Mouse (Mus musculus): Measurements from ENCODE around the gene Ppp6r2. TPM values are rescaled to one million over a fixed set of nuclear protein-coding genes. Genes with fewer than 3 reads are reported as not detected.

Ppp6r2 gene
- polyA plus RNA-seq, 1 experiment from 2014 or later, result 25.7 TPM

DNA sequence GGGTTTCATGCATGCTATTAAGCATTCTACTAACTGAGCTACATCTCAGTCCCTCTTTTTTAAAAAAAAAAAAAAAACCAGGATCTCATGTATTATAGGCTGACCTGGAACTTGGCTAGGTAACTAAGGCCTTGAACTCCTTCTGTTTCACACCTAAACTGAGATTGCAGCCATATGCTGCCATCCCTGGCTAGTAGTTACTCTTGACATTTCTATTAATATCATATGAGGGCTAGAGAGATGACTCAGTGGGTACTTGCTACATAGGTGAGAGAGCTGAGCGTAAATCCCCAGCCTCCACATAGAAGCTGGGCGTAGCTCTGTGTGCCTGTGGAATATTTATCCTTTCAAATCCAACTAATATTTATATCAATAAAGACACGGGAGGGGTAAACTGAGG is 3.6 kb downstream of the Ppp6r2 start:
- no peak overlapping the region for H3K4me2 ChIP-seq (ENCODE audit: low read depth, low read length)
- no peak overlapping the region for H3K4me3 ChIP-seq (ENCODE audit: low read length)
- H3K4me1 ChIP-seq (replicated peaks; ENCODE audit: control insufficient read depth, insufficient read depth, low read length), result peaks cover 6% of the 10 kb centered on the region; the same call in 1 of the 2 replicates
- no peaks in the 10 kb centered on the region for H3K27me3 ChIP-seq (ENCODE audit: control insufficient read depth, insufficient read depth, low read depth, low read length)
- H3K36me3 ChIP-seq (ENCODE audit: control insufficient read depth, insufficient read depth, low read length), result peaks cover 5% of the 10 kb centered on the region
- H3K9ac ChIP-seq (ENCODE audit: low read length), result no peak overlapping the region
- peaks cover 3% of the 10 kb centered on the region for H3K9me3 ChIP-seq (ENCODE audit: control insufficient read depth, low read length)
- ATAC-seq (ENCODE audit: low read depth), result no peak
- 91% methylated on average over 3 of the region's 3 CpGs for WGBS
- H3K27ac ChIP-seq (ENCODE audit: low read length), result no peak overlapping the region

DNA sequence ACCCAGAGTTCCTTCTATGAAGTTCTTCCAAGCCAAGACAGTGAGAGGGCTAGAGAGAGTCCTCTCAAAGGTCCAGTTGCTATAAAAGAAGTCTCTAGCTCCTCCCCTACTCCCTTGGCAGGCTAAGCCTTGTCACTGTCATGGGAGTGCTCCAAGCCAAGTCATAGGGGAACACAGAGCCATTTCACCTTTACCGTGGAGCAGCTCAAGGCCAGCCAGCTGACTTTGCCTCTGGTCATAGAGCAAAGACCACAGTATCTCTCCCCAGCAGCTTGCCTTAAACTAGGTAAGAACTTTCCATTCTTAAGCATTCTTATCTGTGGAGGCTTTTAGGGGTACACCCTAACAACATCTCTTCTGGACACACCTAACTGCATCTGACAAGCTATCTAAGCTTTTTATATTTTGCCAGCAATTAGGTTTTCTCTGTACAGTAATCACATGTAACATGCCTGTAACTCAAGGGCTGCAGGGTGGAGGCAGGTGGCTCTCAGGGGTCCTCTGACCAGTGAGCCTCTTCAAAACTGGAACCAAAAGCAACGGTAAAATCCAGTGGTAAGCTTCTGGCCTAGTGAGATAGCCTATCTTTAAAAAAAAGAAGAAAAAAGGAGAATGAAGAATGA is 4.4 kb downstream of the Ppp6r2 start:
- Histone ChIP-seq H3K4me1 (replicated peaks; ENCODE audit: control insufficient read depth, insufficient read depth, low read length) (peaks cover 6% of the 10 kb centered on the region; the same call in 1 of the 2 replicates), H3K27ac (ENCODE audit: low read length) (no peak overlapping the region), H3K4me2 (ENCODE audit: low read depth, low read length) (no peak overlapping the region), H3K4me3 (ENCODE audit: low read length) (no peak overlapping the region), H3K27me3 (ENCODE audit: control insufficient read depth, insufficient read depth, low read depth, low read length) (no peaks in the 10 kb centered on the region), H3K9me3 (ENCODE audit: control insufficient read depth, low read length) (peaks cover 3% of the 10 kb centered on the region), H3K9ac (ENCODE audit: low read length) (no peak overlapping the region), H3K36me3 (ENCODE audit: control insufficient read depth, insufficient read depth, low read length) (peaks cover 5% of the 10 kb centered on the region)
- WGBS, result 85% methylated on average over 2 of the region's 2 CpGs
- no peak for ATAC-seq (ENCODE audit: low read depth)

DNA sequence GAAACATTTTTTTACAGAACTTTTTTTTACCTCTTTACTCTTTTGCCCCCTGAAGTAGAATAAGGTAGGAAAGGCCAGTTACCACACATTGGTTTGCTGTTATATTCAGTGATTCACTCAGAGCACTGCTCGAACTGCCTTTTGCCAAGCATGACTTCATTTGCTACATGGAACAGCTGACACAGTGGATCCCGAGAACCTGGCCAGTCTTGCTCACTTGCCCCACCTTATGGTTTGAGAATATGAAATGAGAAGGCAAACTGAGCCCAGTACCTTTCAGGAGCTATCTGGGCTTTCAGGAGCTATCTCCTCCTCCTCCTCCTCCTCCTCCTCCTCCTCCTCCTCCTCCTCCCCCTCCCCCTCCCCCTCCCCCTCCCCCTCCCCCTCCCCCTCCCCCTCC is 22.2 kb downstream of the Ppp6r2 start:
- H3K9me3 ChIP-seq (ENCODE audit: control insufficient read depth, low read length), result no peaks in the 10 kb centered on the region
- WGBS, result 42% methylated on average over 2 of the region's 2 CpGs
- H3K4me2 ChIP-seq (ENCODE audit: low read depth, low read length), result no peak overlapping the region
- H3K9ac ChIP-seq (ENCODE audit: low read length), result no peak overlapping the region
- ATAC-seq (ENCODE audit: low read depth), result no peak
- H3K36me3 ChIP-seq (ENCODE audit: control insufficient read depth, insufficient read depth, low read length), result peaks cover 3% of the 10 kb centered on the region
- H3K27ac ChIP-seq (ENCODE audit: low read length), result no peak overlapping the region
- no peaks in the 10 kb centered on the region for H3K4me1 ChIP-seq (replicated peaks; ENCODE audit: control insufficient read depth, insufficient read depth, low read length)
- no peak overlapping the region for H3K4me3 ChIP-seq (ENCODE audit: low read length)
- H3K27me3 ChIP-seq (ENCODE audit: control insufficient read depth, insufficient read depth, low read depth, low read length), result no peaks in the 10 kb centered on the region

DNA sequence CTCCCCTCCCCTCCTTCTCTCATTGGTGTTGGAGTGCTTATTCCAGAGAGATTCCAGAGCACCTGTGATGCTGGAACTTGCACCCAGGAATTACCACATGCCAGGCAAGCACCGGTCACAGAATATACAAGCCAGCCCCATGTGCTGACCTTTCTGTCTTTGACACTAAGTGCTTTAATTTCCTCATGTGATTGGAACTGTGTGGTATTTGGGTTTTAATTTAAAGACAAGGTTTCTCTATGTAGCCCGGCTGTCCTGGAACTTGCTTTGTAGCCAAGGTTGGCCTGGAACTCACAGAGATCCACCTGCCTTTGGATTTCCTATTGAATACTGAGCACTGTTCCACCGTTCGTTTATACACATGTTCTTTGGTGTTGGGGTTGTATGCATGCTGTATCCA is 22.7 kb downstream of the Ppp6r2 start:
- H3K27ac ChIP-seq (ENCODE audit: low read length), result no peak overlapping the region
- WGBS, result 82% methylated on average over 4 of the region's 4 CpGs
- ATAC-seq (ENCODE audit: low read depth), result no peak
- H3K4me1 ChIP-seq (replicated peaks; ENCODE audit: control insufficient read depth, insufficient read depth, low read length), result no peaks in the 10 kb centered on the region
- H3K36me3 ChIP-seq (ENCODE audit: control insufficient read depth, insufficient read depth, low read length), result peaks cover 3% of the 10 kb centered on the region
- no peaks in the 10 kb centered on the region for H3K9me3 ChIP-seq (ENCODE audit: control insufficient read depth, low read length)
- H3K4me3 ChIP-seq (ENCODE audit: low read length), result no peak overlapping the region
- H3K4me2 ChIP-seq (ENCODE audit: low read depth, low read length), result no peak overlapping the region
- H3K27me3 ChIP-seq (ENCODE audit: control insufficient read depth, insufficient read depth, low read depth, low read length), result no peaks in the 10 kb centered on the region
- no peak overlapping the region for H3K9ac ChIP-seq (ENCODE audit: low read length)

DNA sequence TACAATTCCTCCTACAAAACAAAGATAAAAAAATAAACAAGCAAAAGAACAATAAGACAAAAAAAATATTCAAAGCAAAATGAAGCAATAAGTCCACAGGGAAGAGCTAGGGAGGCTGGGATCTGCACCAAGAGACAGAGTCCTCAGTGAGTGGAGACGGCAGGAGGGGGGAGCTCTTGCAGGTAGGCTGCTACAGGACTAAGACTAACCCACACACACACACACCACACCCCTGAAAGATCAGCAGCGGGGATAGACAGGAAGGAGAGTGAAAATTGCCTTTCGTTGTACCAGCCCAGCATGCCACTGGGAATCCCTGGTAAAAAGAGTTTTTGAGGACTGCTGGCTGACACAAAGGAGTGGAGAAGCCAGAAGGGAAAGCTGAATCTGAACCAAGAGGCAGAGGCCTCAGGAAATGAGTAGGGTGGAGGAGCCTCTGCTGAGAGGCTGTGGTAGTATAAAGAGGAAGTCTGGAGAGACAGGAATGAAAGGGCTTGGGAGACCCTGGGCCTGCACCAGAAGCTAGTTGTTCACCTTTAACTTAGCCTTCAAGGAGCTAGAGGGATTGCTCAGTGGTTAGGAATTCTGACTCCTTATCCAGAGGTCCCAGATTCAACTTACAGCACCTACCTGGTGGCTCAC is 28.5 kb downstream of the Ppp6r2 start:
- H3K27me3 ChIP-seq (ENCODE audit: control insufficient read depth, insufficient read depth, low read depth, low read length), result no peaks in the 10 kb centered on the region
- H3K4me2 ChIP-seq (ENCODE audit: low read depth, low read length), result no peak overlapping the region
- no peak for ATAC-seq (ENCODE audit: low read depth)
- H3K36me3 ChIP-seq (ENCODE audit: control insufficient read depth, insufficient read depth, low read length), result peaks cover 12% of the 10 kb centered on the region
- no peak overlapping the region for H3K27ac ChIP-seq (ENCODE audit: low read length)
- H3K4me1 ChIP-seq (replicated peaks; ENCODE audit: control insufficient read depth, insufficient read depth, low read length), result no peaks in the 10 kb centered on the region
- no peaks in the 10 kb centered on the region for H3K9me3 ChIP-seq (ENCODE audit: control insufficient read depth, low read length)
- no peak overlapping the region for H3K4me3 ChIP-seq (ENCODE audit: low read length)
- 47% methylated on average over 3 of the region's 3 CpGs for WGBS
- H3K9ac ChIP-seq (ENCODE audit: low read length), result no peak overlapping the region

DNA sequence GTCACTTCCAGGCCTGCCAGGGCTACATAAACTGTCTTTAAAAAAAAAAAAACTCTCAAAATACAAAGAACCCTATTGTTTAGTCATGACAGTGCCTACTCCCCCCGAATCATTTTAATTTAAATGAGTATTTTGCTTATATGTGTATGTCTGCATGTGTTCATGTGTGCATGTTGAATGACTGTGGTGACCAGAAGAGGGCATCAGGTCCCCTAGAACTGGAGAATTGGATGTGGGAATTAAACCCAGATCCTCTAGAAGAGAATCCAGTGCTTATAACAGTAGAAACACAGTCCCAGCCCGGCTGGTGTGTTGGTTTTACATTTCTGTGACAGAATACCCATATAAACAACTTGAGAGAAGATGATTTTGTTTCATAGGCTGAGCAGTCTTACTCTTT is 29.7 kb downstream of the Ppp6r2 start:
- ATAC-seq (ENCODE audit: low read depth), result no peak

DNA sequence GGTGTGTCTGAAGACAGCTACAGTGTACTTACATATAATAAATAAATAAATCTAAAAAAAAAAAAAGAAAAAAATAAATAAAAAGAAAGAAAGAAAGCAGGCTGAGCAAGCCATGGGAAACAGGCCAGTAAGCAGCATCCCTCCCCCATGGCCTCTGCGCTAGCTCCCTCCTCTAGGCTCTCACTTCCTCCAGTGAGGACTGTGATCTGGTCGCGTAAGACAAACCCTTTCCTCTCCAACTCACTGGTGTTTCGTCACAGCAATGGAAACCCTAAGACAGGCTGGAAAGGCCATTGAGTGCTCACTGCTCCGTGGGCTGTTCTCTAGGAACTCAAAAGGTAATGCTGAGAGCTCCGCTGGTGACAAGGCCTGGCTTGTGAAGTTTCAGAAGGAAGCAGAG is 37.7 kb downstream of the Ppp6r2 start:
- Histone ChIP-seq H3K9me3 (ENCODE audit: control insufficient read depth, low read length) (no peaks in the 10 kb centered on the region), H3K36me3 (ENCODE audit: control insufficient read depth, insufficient read depth, low read length) (peaks cover 4% of the 10 kb centered on the region; the same call in 1 of the 2 replicates), H3K4me1 (replicated peaks; ENCODE audit: control insufficient read depth, insufficient read depth, low read length) (no peaks in the 10 kb centered on the region), H3K9ac (ENCODE audit: low read length) (no peak overlapping the region), H3K27ac (ENCODE audit: low read length) (no peak overlapping the region), H3K4me2 (ENCODE audit: low read depth, low read length) (no peak overlapping the region), H3K27me3 (ENCODE audit: control insufficient read depth, insufficient read depth, low read depth, low read length) (no peaks in the 10 kb centered on the region), H3K4me3 (ENCODE audit: low read length) (no peak overlapping the region)
- WGBS, result 78% methylated on average over 6 of the region's 6 CpGs
- ATAC-seq (ENCODE audit: low read depth), result no peak

More for the DNA sequence above, 29.7 kb downstream of the Ppp6r2 start:
- no peaks in the 10 kb centered on the region for H3K9me3 ChIP-seq (ENCODE audit: control insufficient read depth, low read length)
- 59% methylated on average over 2 of the region's 2 CpGs for WGBS
- H3K4me2 ChIP-seq (ENCODE audit: low read depth, low read length), result no peak overlapping the region
- H3K9ac ChIP-seq (ENCODE audit: low read length), result no peak overlapping the region
- H3K36me3 ChIP-seq (ENCODE audit: control insufficient read depth, insufficient read depth, low read length), result peaks cover 12% of the 10 kb centered on the region
- H3K4me1 ChIP-seq (replicated peaks; ENCODE audit: control insufficient read depth, insufficient read depth, low read length), result no peaks in the 10 kb centered on the region
- no peak overlapping the region for H3K4me3 ChIP-seq (ENCODE audit: low read length)
- H3K27ac ChIP-seq (ENCODE audit: low read length), result no peak overlapping the region
- H3K27me3 ChIP-seq (ENCODE audit: control insufficient read depth, insufficient read depth, low read depth, low read length), result no peaks in the 10 kb centered on the region

DNA sequence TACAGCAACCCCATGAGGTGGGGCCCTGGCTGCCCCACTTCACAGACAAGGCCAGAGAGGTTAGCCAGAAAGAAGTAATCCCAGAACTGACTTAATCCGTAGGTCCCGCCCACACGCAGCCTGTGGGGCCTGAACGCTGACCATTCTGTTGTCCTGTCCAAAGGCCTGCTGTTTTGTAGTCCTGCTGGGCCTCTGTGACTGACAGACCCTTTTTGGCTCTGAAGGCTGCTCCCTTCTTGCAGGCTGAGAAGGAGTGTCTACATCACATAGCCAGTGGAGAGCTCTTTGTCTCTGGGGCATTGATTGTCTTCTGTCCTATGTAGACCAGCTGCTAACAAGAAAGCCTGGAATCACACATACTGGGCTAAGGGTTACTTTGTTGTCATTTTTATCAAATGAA is 44.0 kb downstream of the Ppp6r2 start:
- H3K9me3 ChIP-seq (ENCODE audit: control insufficient read depth, low read length), result no peaks in the 10 kb centered on the region
- H3K4me1 ChIP-seq (replicated peaks; ENCODE audit: control insufficient read depth, insufficient read depth, low read length), result no peaks in the 10 kb centered on the region
- no peaks in the 10 kb centered on the region for H3K27me3 ChIP-seq (ENCODE audit: control insufficient read depth, insufficient read depth, low read depth, low read length)
- 84% methylated on average over 4 of the region's 4 CpGs for WGBS
- no peak for ATAC-seq (ENCODE audit: low read depth)
- H3K9ac ChIP-seq (ENCODE audit: low read length), result no peak overlapping the region
- no peak overlapping the region for H3K4me3 ChIP-seq (ENCODE audit: low read length)
- H3K4me2 ChIP-seq (ENCODE audit: low read depth, low read length), result no peak overlapping the region
- H3K27ac ChIP-seq (ENCODE audit: low read length), result no peak overlapping the region
- peaks cover 10% of the 10 kb centered on the region; the same call in 1 of the 2 replicates for H3K36me3 ChIP-seq (ENCODE audit: control insufficient read depth, insufficient read depth, low read length)

DNA sequence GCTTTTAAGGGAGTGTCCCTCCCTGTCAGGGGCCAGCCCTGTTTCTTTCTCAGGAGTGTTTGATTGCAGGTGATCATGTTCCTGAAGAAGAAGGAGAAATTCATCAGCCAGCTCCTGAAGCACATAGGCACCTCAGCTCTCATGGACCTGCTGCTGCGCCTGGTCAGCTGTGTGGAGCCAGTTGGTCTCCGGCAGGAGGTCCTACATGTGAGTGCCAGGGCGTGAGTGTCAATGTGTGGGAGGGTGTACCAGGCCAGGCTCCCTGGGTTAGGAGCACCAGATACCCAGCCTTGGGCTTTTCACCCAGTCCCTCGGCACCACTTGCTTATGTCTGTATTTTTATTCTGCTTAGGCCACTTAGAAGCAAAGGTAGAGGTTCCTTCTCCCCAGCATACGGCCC is 47.6 kb downstream of the Ppp6r2 start:
- Histone ChIP-seq H3K36me3 (ENCODE audit: control insufficient read depth, insufficient read depth, low read length) (peaks cover 13% of the 10 kb centered on the region), H3K27me3 (ENCODE audit: control insufficient read depth, insufficient read depth, low read depth, low read length) (no peaks in the 10 kb centered on the region), H3K9ac (ENCODE audit: low read length) (no peak overlapping the region), H3K4me2 (ENCODE audit: low read depth, low read length) (no peak overlapping the region), H3K9me3 (ENCODE audit: control insufficient read depth, low read length) (no peaks in the 10 kb centered on the region), H3K4me1 (replicated peaks; ENCODE audit: control insufficient read depth, insufficient read depth, low read length) (no peaks in the 10 kb centered on the region), H3K4me3 (ENCODE audit: low read length) (no peak overlapping the region), H3K27ac (ENCODE audit: low read length) (no peak overlapping the region)
- 85% methylated on average over 5 of the region's 5 CpGs for WGBS
- ATAC-seq (ENCODE audit: low read depth), result no peak

Measured in lung, embryonic 16.5 days (tissue).